Mouse (Mus musculus) kidney, postnatal 0 days (tissue): ENCODE measurements around the gene Depdc1b. TPM values are rescaled to one million over a fixed set of nuclear protein-coding genes. Genes with fewer than 3 reads are reported as not detected.
A peak's percentile ranks its signal among the peaks of the same experiment; 100 is the strongest.

Source experiments
- ATAC-seq: fragments of 200-750 bp; cut with Nextera tagmentation; replicated peaks from 2 replicates; pipeline ENCODE4 v1.8.0; 2017; ENCODE audit warnings: low read depth, moderate number of reproducible peaks, moderate TSS enrichment, moderate library complexity; ENCODE audit not compliant: low FRiP score
- DNase-seq: peaks from one replicate; pipeline ENCODE4 v3.0.0-alpha.2; 2016; ENCODE audit warnings: low spot score
- H3K27ac ChIP-seq: fragments of 300-500 bp; sonication (generic); 2 replicates; pipeline ENCODE4 v1.5.1; 2014; ENCODE audit warnings: mild to moderate bottlenecking
- H3K27me3 ChIP-seq: fragments of 300-500 bp; sonication (generic); 2 replicates; pipeline ENCODE4 v1.6.1; 2014; ENCODE audit warnings: low read length, mixed read lengths; ENCODE audit not compliant: insufficient read depth
- H3K36me3 ChIP-seq: fragments of 300-500 bp; sonication (generic); 2 replicates; pipeline ENCODE4 v1.6.1; 2014; ENCODE audit warnings: low read length, mixed read lengths; ENCODE audit not compliant: insufficient read depth
- H3K4me1 ChIP-seq: fragments of 300-500 bp; sonication (generic); replicated peaks from 2 replicates; pipeline ENCODE4 v1.6.1; 2014; ENCODE audit warnings: antibody characterized with exemption, low read length, mixed read lengths; ENCODE audit not compliant: insufficient read depth
- H3K4me2 ChIP-seq: fragments of 300-500 bp; sonication (generic); 2 replicates; pipeline ENCODE4 v1.6.1; 2014; ENCODE audit warnings: mild to moderate bottlenecking, low read length, moderate library complexity, mixed read lengths
- H3K4me3 ChIP-seq: fragments of 300-500 bp; sonication (generic); replicated peaks from 2 replicates; pipeline ENCODE4 v1.5.1; 2014; ENCODE audit warnings: low read depth, low read length
- H3K9ac ChIP-seq: fragments of 300-500 bp; sonication (generic); 2 replicates; pipeline ENCODE4 v1.6.1; 2014; ENCODE audit warnings: low read depth, low read length
- H3K9me3 ChIP-seq: fragments of 300-500 bp; sonication (generic); replicated peaks from 2 replicates; pipeline ENCODE4 v1.6.1; 2016; ENCODE audit warnings: low read length, inconsistent platforms, mixed read lengths
- CTCF ChIP-seq: IDR thresholded peaks from 2 replicates; pipeline ENCODE4 v1.5.1; 2016; ENCODE audit warnings: antibody characterized with exemption, low read depth, mild to moderate bottlenecking, moderate library complexity
- WGBS: fragments of 180-500 bp; shearing (Covaris S2); extraction: QIAGEN DNeasy Blood & Tissue Kit; methylation state at CpG from one replicate; pipeline ENCODE4 v1.1.7; 2014; 5-methylcytosine and 5-hydroxymethylcytosine counted together
- polyA plus RNA-seq: library from polyadenylated mRNA; unstranded; fragments of >200 nt; fragmentation: Nextera tagmentation; extraction: Ambion mirVana; gene quantifications from 2 replicates; pipeline ENCODE4 v1.2.1, GENCODE M21; 2015

The Depdc1b gene
- polyA plus RNA-seq, 1 experiment from 2014 or later, result 4.1 TPM

DNA sequence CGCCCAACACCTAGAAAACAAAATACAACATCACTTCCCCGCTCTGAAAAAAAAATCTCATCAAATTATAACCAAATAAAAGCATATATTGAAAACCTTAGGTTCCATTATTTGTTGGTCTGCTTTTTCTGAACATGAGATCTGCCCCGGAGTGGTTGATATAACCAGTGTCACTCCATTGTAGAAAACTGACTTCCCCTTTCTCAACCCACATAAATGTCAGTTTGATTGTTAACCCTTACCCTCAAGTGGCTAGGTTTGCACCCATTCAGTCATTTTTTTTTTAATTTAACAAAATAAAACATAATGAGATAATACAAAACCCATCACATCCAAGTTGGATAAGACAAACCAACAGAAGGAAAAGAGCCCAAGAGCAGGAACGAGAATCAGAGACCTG, 25.8 kb upstream of the Depdc1b start:
- Histone ChIP-seq H3K9me3 (no peaks in the 10 kb centered on the region), H3K9ac (no peak overlapping the region), H3K4me2 (no peak overlapping the region), H3K27me3 (no peaks in the 10 kb centered on the region), H3K4me3 (no peak overlapping the region), H3K36me3 (no peaks in the 10 kb centered on the region), H3K4me1 (no peaks in the 10 kb centered on the region), H3K27ac (no peak overlapping the region)
- no peak for ATAC-seq
- DNase-seq, result no peak
- WGBS, result 86% methylated on average over 4 of the region's 4 CpGs
- no peak for TF ChIP-seq CTCF

GRCm38 (mm10) chr13:108297350-108298093, 18.6 kb upstream of the Depdc1b start:
- Histone ChIP-seq H3K9ac (peak overlapping the region; percentile 31; the same call in 1 of the 2 replicates), H3K4me3 (peak overlapping the region; percentile 33), H3K27ac (peak overlapping the region; percentile 43), H3K27me3 (no peaks in the 10 kb centered on the region), H3K9me3 (no peaks in the 10 kb centered on the region), H3K4me1 (no peaks in the 10 kb centered on the region; the same call in none of the 2 replicates), H3K36me3 (no peaks in the 10 kb centered on the region), H3K4me2 (peak overlapping the region; percentile 62)
- DNase-seq, result peak; percentile 80
- TF ChIP-seq CTCF, result no peak
- ATAC-seq, result peak; percentile 77
- 5% methylated on average over 12 of the region's 12 CpGs for WGBS

- WGBS, result 58% methylated on average over 5 of the region's 5 CpGs
- Histone ChIP-seq H3K9me3 (no peaks in the 10 kb centered on the region), H3K27me3 (no peaks in the 10 kb centered on the region), H3K4me3 (no peak overlapping the region), H3K36me3 (no peaks in the 10 kb centered on the region), H3K9ac (no peak overlapping the region), H3K4me1 (no peaks in the 10 kb centered on the region; the same call in none of the 2 replicates), H3K4me2 (no peak overlapping the region), H3K27ac (no peak overlapping the region)
- ATAC-seq, result no peak
- no peak for DNase-seq
- TF ChIP-seq CTCF, result no peak
Measured at GRCm38 (mm10) chr13:108298241-108298640, 17.9 kb upstream of the Depdc1b start.

- H3K4me1 ChIP-seq, result no peaks in the 10 kb centered on the region; the same call in none of the 2 replicates
- whole genome bisulfite sequencing, result 16% methylated on average over 5 of the region's 5 CpGs
- H3K36me3 ChIP-seq, result no peaks in the 10 kb centered on the region
- TF ChIP-seq CTCF, result peak; percentile 57; the same call in 1 of the 2 replicates
- no peaks in the 10 kb centered on the region for H3K27me3 ChIP-seq
- ATAC-seq (peak; percentile 68; the same call in 1 of the 2 replicates), DNase-seq (peak; percentile 58)
- H3K9me3 ChIP-seq, result no peaks in the 10 kb centered on the region
- no peak overlapping the region for H3K4me2 ChIP-seq
- H3K9ac ChIP-seq, result no peak overlapping the region
- H3K27ac ChIP-seq, result peak overlapping the region; percentile 3; the same call in 1 of the 2 replicates
- no peak overlapping the region for H3K4me3 ChIP-seq
Measured at GRCm38 (mm10) chr13:108300346-108300950, 15.7 kb upstream of the Depdc1b start.

- WGBS, result 48% methylated on average over 7 of the region's 7 CpGs
- ATAC-seq, result no peak
- H3K27me3 ChIP-seq, result no peaks in the 10 kb centered on the region
- H3K9ac ChIP-seq, result no peak overlapping the region
- no peaks in the 10 kb centered on the region; the same call in none of the 2 replicates for H3K4me1 ChIP-seq
- H3K4me2 ChIP-seq, result no peak overlapping the region
- H3K4me3 ChIP-seq, result no peak overlapping the region
- no peaks in the 10 kb centered on the region for H3K9me3 ChIP-seq
- H3K36me3 ChIP-seq, result no peaks in the 10 kb centered on the region
- no peak for DNase-seq
- H3K27ac ChIP-seq, result peak overlapping the region; percentile 65
- no peak for TF ChIP-seq CTCF
Measured at GRCm38 (mm10) chr13:108301411-108301810, 14.7 kb upstream of the Depdc1b start.

DNA sequence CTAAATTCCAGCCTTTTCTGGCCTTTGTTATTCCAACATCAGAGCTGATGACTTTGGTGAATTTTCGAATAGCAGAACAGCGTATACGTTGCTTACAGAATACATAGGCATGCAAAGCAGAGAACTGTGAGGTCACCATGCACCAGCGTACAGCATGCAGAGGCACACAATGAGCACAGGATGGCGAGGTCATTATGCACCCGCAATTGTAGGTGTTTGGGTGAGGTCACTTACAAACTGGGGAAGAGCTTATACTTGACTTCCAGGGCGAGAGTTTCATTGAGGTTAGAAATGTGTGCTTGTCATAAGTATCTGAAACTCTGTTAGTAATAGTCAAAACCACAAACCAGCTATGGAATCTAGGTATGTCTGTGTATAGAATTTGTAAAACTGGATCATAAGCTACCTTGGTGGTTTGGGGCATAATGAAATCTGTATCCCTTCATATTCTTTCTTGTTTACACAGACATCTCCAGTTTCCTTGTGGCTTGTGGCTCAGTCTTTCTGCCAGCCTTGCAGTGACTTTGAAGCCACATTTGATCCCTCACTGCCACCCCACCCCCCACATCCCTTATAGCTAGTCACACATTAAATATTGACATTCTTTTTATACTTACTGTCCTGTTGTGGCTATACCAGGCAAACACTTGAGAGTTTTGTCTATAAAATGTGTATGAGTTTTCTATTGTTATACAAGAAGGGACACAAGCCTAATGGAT, 13.0 kb upstream of the Depdc1b start:
- Histone ChIP-seq H3K9ac (no peak overlapping the region), H3K36me3 (no peaks in the 10 kb centered on the region), H3K4me3 (no peak overlapping the region), H3K4me1 (no peaks in the 10 kb centered on the region; the same call in 1 of the 2 replicates), H3K27ac (no peak overlapping the region), H3K4me2 (no peak overlapping the region), H3K9me3 (no peaks in the 10 kb centered on the region), H3K27me3 (no peaks in the 10 kb centered on the region)
- ATAC-seq, result no peak
- no peak for DNase-seq
- WGBS, result 79% methylated on average over 7 of the region's 7 CpGs
- no peak for TF ChIP-seq CTCF
